Mouse (Mus musculus) testis, adult 2 months (tissue): ENCODE results near the gene Actrt2. TPM values are rescaled to one million over a fixed set of nuclear protein-coding genes. Genes with fewer than 3 reads are reported as not detected.

ENCODE experiments used
- H3K27ac ChIP-seq: fragments of 200-500 bp; 2 replicates; pipeline ENCODE4 v1.5.1; 2012; ENCODE audit warnings: low read depth, low read length; ENCODE audit not compliant: control insufficient read depth, insufficient read depth
- H3K27me3 ChIP-seq: fragments of 200-500 bp; 2 replicates; pipeline ENCODE4 v1.6.1; 2012; ENCODE audit warnings: mild to moderate bottlenecking, low read length, moderate library complexity; ENCODE audit not compliant: control insufficient read depth, insufficient read depth
- H3K36me3 ChIP-seq: fragments of 200-500 bp; 2 replicates; pipeline ENCODE4 v1.6.1; 2012; ENCODE audit warnings: mild to moderate bottlenecking, low read length; ENCODE audit not compliant: control insufficient read depth, insufficient read depth
- H3K4me1 ChIP-seq: fragments of 200-500 bp; 2 replicates; pipeline ENCODE4 v1.6.1; 2012; ENCODE audit warnings: low read length; ENCODE audit not compliant: control insufficient read depth, insufficient read depth
- H3K4me3 ChIP-seq: fragments of 200-500 bp; 2 replicates; pipeline ENCODE4 v1.5.1; 2012; ENCODE audit warnings: low read depth, mild to moderate bottlenecking, low read length, moderate library complexity, mixed read lengths; ENCODE audit not compliant: control insufficient read depth
- CTCF ChIP-seq: fragments of 200-500 bp; IDR thresholded peaks from 2 replicates; pipeline ENCODE4 v1.5.1; 2012; ENCODE audit warnings: low read depth, mild to moderate bottlenecking, inconsistent platforms, low read length, moderate library complexity; ENCODE audit not compliant: control insufficient read depth, insufficient read depth, insufficient replicate concordance
- POLR2A ChIP-seq: fragments of 200-500 bp; IDR thresholded peaks from 2 replicates; pipeline ENCODE4 v1.6.1; 2012; ENCODE audit warnings: low read depth, mild to moderate bottlenecking, inconsistent platforms, low read length, moderate library complexity; ENCODE audit not compliant: control insufficient read depth
- polyA plus RNA-seq: library from polyadenylated mRNA; depleted of rRNA; stranded (reverse); fragments of >200 nt; gene quantifications from 2 replicates; pipeline ENCODE4 v1.2.3, GENCODE M21; 2012; rRNA removed

The Actrt2 gene
- polyA plus RNA-seq, 1 experiment, result 646 TPM

GRCm38 (mm10) chr4:154622521-154622920 is 45.1 kb downstream of the Actrt2 start:
- H3K4me3 ChIP-seq, result no peak overlapping the region
- no peak overlapping the region for H3K27ac ChIP-seq
- no peak for TF ChIP-seq CTCF
- no peak for TF ChIP-seq POLR2A
- H3K27me3 ChIP-seq, result no peaks in the 10 kb centered on the region
- H3K4me1 ChIP-seq, result peaks cover 8% of the 10 kb centered on the region
- H3K36me3 ChIP-seq, result no peaks in the 10 kb centered on the region

Other genes with a start within 250 kb of the Actrt2 start
- gene Prdm16, start 31.0 kb downstream of the Actrt2 start, polyA plus RNA-seq, result 3.0 and 3.4 TPM in 2 replicates
- gene Ttc34, start 169.6 kb upstream of the Actrt2 start, polyA plus RNA-seq, result 19.9 and 27.8 TPM in 2 replicates
- gene Mmel1, start 201.7 kb upstream of the Actrt2 start, polyA plus RNA-seq, result 111 and 124 TPM in 2 replicates
- 1.6 and 1.7 TPM in 2 replicates for gene Fam213b, start 231.3 kb upstream of the Actrt2 start, polyA plus RNA-seq